Mouse (Mus musculus): Measurements from ENCODE around the gene Med16.

DNA sequence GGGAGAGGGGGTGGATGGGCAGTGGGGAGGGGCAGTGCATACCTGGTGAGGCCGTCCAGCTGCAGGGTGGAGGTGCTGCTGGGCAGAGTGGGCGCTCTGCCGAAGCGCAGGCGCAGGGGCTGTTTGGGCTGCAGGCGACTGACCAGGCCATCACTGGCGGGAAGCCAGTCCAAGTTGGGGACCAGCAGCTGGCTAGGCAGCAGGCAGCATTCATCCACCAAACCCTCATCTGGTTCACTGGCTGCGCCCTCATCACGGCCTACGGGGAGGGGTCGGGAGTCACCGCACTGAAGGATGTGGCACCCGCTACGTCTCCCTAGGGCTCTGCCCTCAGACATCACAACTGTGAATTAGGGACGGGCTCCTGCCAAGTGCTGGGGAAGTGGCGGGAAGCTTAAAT, 12.4 kb downstream of the Med16 start:
- TF ChIP-seq GATA1 (IDR thresholded peaks at IDR 0.05; ENCODE audit: low read length) (no peak), TAL1 (IDR thresholded peaks at IDR 0.05; ENCODE audit: low read length) (no peak)
